Mouse (Mus musculus): ENCODE data around the gene Olfr629. TPM values are rescaled to one million over a fixed set of nuclear protein-coding genes. Genes with fewer than 3 reads are reported as not detected.
"Not testable (repeated sequence)": the region's sequence is repeated elsewhere in the genome, so short reads cannot be mapped to it uniquely, and the experiment has no call there.

Gene Olfr629
- total RNA-seq (2017) = not detected in 2 replicates

- no peak for ATAC-seq (replicated peaks in 1 of 2; ENCODE audit: insufficient read depth in 1 of 2, low FRiP score in 2 of 2, low TSS enrichment in 1 of 2, low read depth in 1 of 2, poor library complexity in 2 of 2, severe bottlenecking in 2 of 2)
These were observed at the start of gene Olfr629 for GRCm38 (mm10) chr7:103744843-103745242. TSS of gene Olfr629 (minus strand) at chr7:103744943.

GRCm38 (mm10) chr7:103792669-103793388, 48.1 kb upstream of the Olfr629 start:
- ATAC-seq (replicated peaks in 1 of 2; ENCODE audit: insufficient read depth in 1 of 2, low FRiP score in 2 of 2, low TSS enrichment in 1 of 2, low read depth in 1 of 2, poor library complexity in 2 of 2, severe bottlenecking in 2 of 2) = peak; percentile 62 to 76

- no peak for ATAC-seq (replicated peaks in 1 of 2; ENCODE audit: insufficient read depth in 1 of 2, low FRiP score in 2 of 2, low TSS enrichment in 1 of 2, low read depth in 1 of 2, poor library complexity in 2 of 2, severe bottlenecking in 2 of 2)
These were observed 47.0 kb upstream of the Olfr629 start, which contains the start of gene Olfr67 for GRCm38 (mm10) chr7:103791721-103792120. TSS of gene Olfr67 (minus strand) at chr7:103791821.

GRCm38 (mm10) chr7:103779598-103779997, 34.9 kb upstream of the Olfr629 start, which contains the start of gene Olfr68:
TSS of gene Olfr68 (minus strand) at chr7:103779698.
- ATAC-seq (replicated peaks in 1 of 2; ENCODE audit: insufficient read depth in 1 of 2, low FRiP score in 2 of 2, low TSS enrichment in 1 of 2, low read depth in 1 of 2, poor library complexity in 2 of 2, severe bottlenecking in 2 of 2) = no peak

- ATAC-seq (replicated peaks in 1 of 2; ENCODE audit: insufficient read depth in 1 of 2, low FRiP score in 2 of 2, low TSS enrichment in 1 of 2, low read depth in 1 of 2, poor library complexity in 2 of 2, severe bottlenecking in 2 of 2) = 0 out of 4 replicates have a peak, but pooled peaks of 1 of the 2 experiments have one; percentile 21
These were observed 32.9 kb upstream of the Olfr629 start for GRCm38 (mm10) chr7:103777652-103778051.

- no peak for ATAC-seq (replicated peaks in 1 of 2; ENCODE audit: insufficient read depth in 1 of 2, low FRiP score in 2 of 2, low TSS enrichment in 1 of 2, low read depth in 1 of 2, poor library complexity in 2 of 2, severe bottlenecking in 2 of 2)
These were observed 26.8 kb upstream of the Olfr629 start, which contains the start of gene Olfr69 for GRCm38 (mm10) chr7:103771494-103771893. TSS of gene Olfr69 (minus strand) at chr7:103771594.

GRCm38 (mm10) chr7:103767687-103768086, 22.9 kb upstream of the Olfr629 start:
- not testable (repeated sequence) for ATAC-seq (replicated peaks in 1 of 2; ENCODE audit: insufficient read depth in 1 of 2, low FRiP score in 2 of 2, low TSS enrichment in 1 of 2, low read depth in 1 of 2, poor library complexity in 2 of 2, severe bottlenecking in 2 of 2)

GRCm38 (mm10) chr7:103762212-103762611, 17.5 kb upstream of the Olfr629 start:
- ATAC-seq (replicated peaks in 1 of 2; ENCODE audit: insufficient read depth in 1 of 2, low FRiP score in 2 of 2, low TSS enrichment in 1 of 2, low read depth in 1 of 2, poor library complexity in 2 of 2, severe bottlenecking in 2 of 2) = not testable (repeated sequence)

- ATAC-seq (replicated peaks in 1 of 2; ENCODE audit: insufficient read depth in 1 of 2, low FRiP score in 2 of 2, low TSS enrichment in 1 of 2, low read depth in 1 of 2, poor library complexity in 2 of 2, severe bottlenecking in 2 of 2) = no peak
These were observed 12.5 kb upstream of the Olfr629 start, which contains the start of gene Olfr630 for GRCm38 (mm10) chr7:103757233-103757632. TSS of gene Olfr630 (minus strand) at chr7:103757333.

- no peak for ATAC-seq (replicated peaks in 1 of 2; ENCODE audit: insufficient read depth in 1 of 2, low FRiP score in 2 of 2, low TSS enrichment in 1 of 2, low read depth in 1 of 2, poor library complexity in 2 of 2, severe bottlenecking in 2 of 2)
These were observed 14.7 kb downstream of the Olfr629 start, which contains the start of gene Olfr628 for GRCm38 (mm10) chr7:103730074-103730473. TSS of gene Olfr628 (plus strand) at chr7:103730374.

GRCm38 (mm10) chr7:103716398-103716797, 28.3 kb downstream of the Olfr629 start:
- not testable (repeated sequence) for ATAC-seq (replicated peaks in 1 of 2; ENCODE audit: insufficient read depth in 1 of 2, low FRiP score in 2 of 2, low TSS enrichment in 1 of 2, low read depth in 1 of 2, poor library complexity in 2 of 2, severe bottlenecking in 2 of 2)

- no peak for ATAC-seq (replicated peaks in 1 of 2; ENCODE audit: insufficient read depth in 1 of 2, low FRiP score in 2 of 2, low TSS enrichment in 1 of 2, low read depth in 1 of 2, poor library complexity in 2 of 2, severe bottlenecking in 2 of 2)
These were observed 30.4 kb downstream of the Olfr629 start, which contains the start of gene Olfr243 for GRCm38 (mm10) chr7:103714371-103714770. TSS of gene Olfr243 (plus strand) at chr7:103714671.

GRCm38 (mm10) chr7:103712024-103712423, 32.7 kb downstream of the Olfr629 start:
- ATAC-seq (replicated peaks in 1 of 2; ENCODE audit: insufficient read depth in 1 of 2, low FRiP score in 2 of 2, low TSS enrichment in 1 of 2, low read depth in 1 of 2, poor library complexity in 2 of 2, severe bottlenecking in 2 of 2) = peak in 1 of 2 experiments; percentile 53; a peak in 1 of 4 replicates

- ATAC-seq (replicated peaks in 1 of 2; ENCODE audit: insufficient read depth in 1 of 2, low FRiP score in 2 of 2, low TSS enrichment in 1 of 2, low read depth in 1 of 2, poor library complexity in 2 of 2, severe bottlenecking in 2 of 2) = no peak
These were observed 45.3 kb downstream of the Olfr629 start for GRCm38 (mm10) chr7:103699469-103699868.

Other genes with a start within 250 kb of the Olfr629 start
- gene Olfr609, start 246.9 kb downstream of the Olfr629 start, total RNA-seq (2017) = not detected in 2 replicates
- gene Olfr610, start 232.8 kb downstream of the Olfr629 start, total RNA-seq (2017) = not detected in 2 replicates
- not detected in 2 replicates for gene Olfr611, start 224.1 kb downstream of the Olfr629 start, total RNA-seq (2017)
- gene Olfr612, start 202.2 kb downstream of the Olfr629 start, total RNA-seq (2017) = not detected in 2 replicates
- not detected in 2 replicates for gene Olfr613, start 196.9 kb downstream of the Olfr629 start, total RNA-seq (2017)
- gene Olfr615, start 188.9 kb downstream of the Olfr629 start, total RNA-seq (2017) = not detected in 2 replicates
- not detected in 2 replicates for gene Olfr616, start 175.8 kb downstream of the Olfr629 start, total RNA-seq (2017)
- not detected in 2 replicates for gene Olfr617, start 171.9 kb downstream of the Olfr629 start, total RNA-seq (2017)
- gene Olfr618, start 154.8 kb downstream of the Olfr629 start, total RNA-seq (2017) = not detected in 2 replicates
- gene Olfr619, start 144.4 kb downstream of the Olfr629 start, total RNA-seq (2017) = not detected in 2 replicates
- not detected in 2 replicates for gene Olfr620, start 132.4 kb downstream of the Olfr629 start, total RNA-seq (2017)
- not detected in 2 replicates for gene Olfr622, start 102.2 kb downstream of the Olfr629 start, total RNA-seq (2017)
- not detected in 2 replicates for gene Olfr623, start 81.2 kb downstream of the Olfr629 start, total RNA-seq (2017)
- not detected in 2 replicates for gene Olfr624, start 73.8 kb downstream of the Olfr629 start, total RNA-seq (2017)
- not detected in 2 replicates for gene Olfr625-ps1, start 62.2 kb downstream of the Olfr629 start, total RNA-seq (2017)
- gene Olfr243, start 30.3 kb downstream of the Olfr629 start, total RNA-seq (2017) = not detected in 2 replicates
- gene Olfr628, start 14.6 kb downstream of the Olfr629 start, total RNA-seq (2017) = not detected in 2 replicates
- gene Olfr630, start 12.4 kb upstream of the Olfr629 start, total RNA-seq (2017) = not detected in 2 replicates
- not detected in 2 replicates for gene Olfr69, start 26.7 kb upstream of the Olfr629 start, total RNA-seq (2017)
- gene Olfr68, start 34.8 kb upstream of the Olfr629 start, total RNA-seq (2017) = 0.88 TPM in 1 of 2 replicates, not detected in the other
- gene Olfr67, start 46.9 kb upstream of the Olfr629 start, total RNA-seq (2017) = not detected in 2 replicates
- gene Hbb-bt, start 69.1 kb upstream of the Olfr629 start, total RNA-seq (2017) = 14.9 and 19.7 TPM in 2 replicates
- 47.4 and 80.7 TPM in 2 replicates for gene Hbb-bs, start 83.2 kb upstream of the Olfr629 start, total RNA-seq (2017)
- gene Hbb-bh2, start 95.6 kb upstream of the Olfr629 start, total RNA-seq (2017) = not detected in 2 replicates
- not detected in 2 replicates for gene Hbb-bh1, start 98.2 kb upstream of the Olfr629 start, total RNA-seq (2017)
- gene Hbb-y, start 108.3 kb upstream of the Olfr629 start, total RNA-seq (2017) = not detected in 2 replicates
- gene Olfr66, start 141.3 kb upstream of the Olfr629 start, total RNA-seq (2017) = not detected in 2 replicates
- gene Olfr64, start 149.5 kb upstream of the Olfr629 start, total RNA-seq (2017) = not detected in 2 replicates
- not detected in 2 replicates for gene Olfr65, start 158.5 kb upstream of the Olfr629 start, total RNA-seq (2017)
- not detected in 2 replicates for gene Olfr631, start 183.9 kb upstream of the Olfr629 start, total RNA-seq (2017)
- gene Olfr632, start 189.4 kb upstream of the Olfr629 start, total RNA-seq (2017) = 1.6 TPM in 1 of 2 replicates, not detected in the other
- not detected in 2 replicates for gene Olfr633, start 199.5 kb upstream of the Olfr629 start, total RNA-seq (2017)
- not detected in 2 replicates for gene Olfr635, start 226.2 kb upstream of the Olfr629 start, total RNA-seq (2017)